ENCODE assay signal across 4 mouse cellular contexts in genomic region chr15:85865913-85866312, GRCm38 (mm10). TPM values are rescaled to one million over a fixed set of nuclear protein-coding genes. Genes with fewer than 3 reads are reported as not detected.
"Had no signal": no experiment of that assay in that cellular context is flagged by ENCODE, and none has a peak within 500 bp of the region (broad histone marks: within the 10 kb centered on the region; RNA-seq: fewer than 3 reads in every experiment).

No protein-coding gene starts in this region.

RNA-seq across cellular contexts. Expression of gene Pkdrej, which starts 44.4 kb away (rescaled TPM):
- total RNA-seq: granulocyte monocyte progenitor cell, adult 5-6 weeks had no signal
- polyA plus RNA-seq: erythroblast, embryonic 14.5 days; forebrain, embryonic 11.5 days; forebrain, embryonic 13.5 days had no signal
